Mouse (Mus musculus): ENCODE results near the gene Tshz2. TPM values are rescaled to one million over a fixed set of nuclear protein-coding genes. Genes with fewer than 3 reads are reported as not detected.

Gene Tshz2
- total RNA-seq, 2 experiments from 2014 or later, result 26.7 to 41.8 TPM

DNA sequence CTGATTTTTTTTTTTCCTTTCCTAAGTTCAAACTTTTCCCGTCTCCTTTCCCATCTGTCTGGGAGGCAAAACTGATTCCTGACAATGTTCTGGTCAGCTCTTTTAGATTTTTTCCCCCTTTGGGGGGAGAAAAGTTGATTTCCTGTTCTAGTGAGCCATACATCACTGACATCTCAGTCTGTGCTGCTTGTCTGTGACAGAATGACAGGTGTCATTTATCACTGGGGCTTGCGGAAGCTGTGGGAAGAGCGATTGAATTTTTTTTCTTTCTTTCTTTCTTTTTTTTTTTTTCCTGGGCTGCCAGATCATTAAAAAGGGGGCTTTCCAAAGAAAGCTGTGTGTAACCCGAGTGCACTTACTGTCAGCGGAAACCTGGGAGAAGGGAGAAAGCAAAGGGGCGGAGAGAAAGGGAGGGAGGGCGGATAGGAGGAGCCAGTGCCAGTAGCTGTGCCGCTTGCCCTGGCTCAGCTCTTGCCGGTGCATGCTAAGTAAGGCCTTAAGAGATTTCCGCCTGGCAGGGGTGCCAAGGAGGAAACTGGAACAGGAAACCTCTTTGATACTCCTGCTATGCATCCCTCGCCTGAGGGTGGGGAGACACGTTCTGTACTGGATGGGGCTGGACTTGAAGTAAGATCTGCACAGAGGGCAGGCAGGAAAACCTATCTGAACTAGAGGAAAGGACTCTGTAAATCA is 157.8 kb downstream of the Tshz2 start:
- peak in 1 of 2 experiments; percentile 29 for DNase-seq (ENCODE audit: extremely low spot score in 1 of 2, low spot score in 1 of 2)

DNA sequence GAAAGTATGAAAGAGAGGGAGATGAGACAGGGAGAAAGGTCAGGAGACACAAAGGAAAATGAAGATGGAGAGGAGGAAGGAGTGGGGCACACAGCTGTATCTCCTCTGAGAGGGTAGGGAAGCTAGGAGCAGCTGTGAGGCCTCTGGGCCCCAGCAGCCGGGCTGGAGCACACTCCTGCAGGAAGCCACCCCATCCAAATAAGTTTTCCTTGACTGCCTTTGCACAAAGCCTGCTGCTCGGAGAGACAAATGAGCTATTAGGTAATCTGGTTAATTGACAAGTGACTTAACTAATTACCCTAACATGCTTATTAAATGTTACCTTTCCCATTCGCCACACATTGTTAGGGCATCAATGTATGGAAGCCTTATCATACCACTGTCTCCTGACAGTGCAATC is 159.9 kb downstream of the Tshz2 start:
- DNase-seq (ENCODE audit: extremely low spot score in 1 of 2, low spot score in 1 of 2), result no peak

DNA sequence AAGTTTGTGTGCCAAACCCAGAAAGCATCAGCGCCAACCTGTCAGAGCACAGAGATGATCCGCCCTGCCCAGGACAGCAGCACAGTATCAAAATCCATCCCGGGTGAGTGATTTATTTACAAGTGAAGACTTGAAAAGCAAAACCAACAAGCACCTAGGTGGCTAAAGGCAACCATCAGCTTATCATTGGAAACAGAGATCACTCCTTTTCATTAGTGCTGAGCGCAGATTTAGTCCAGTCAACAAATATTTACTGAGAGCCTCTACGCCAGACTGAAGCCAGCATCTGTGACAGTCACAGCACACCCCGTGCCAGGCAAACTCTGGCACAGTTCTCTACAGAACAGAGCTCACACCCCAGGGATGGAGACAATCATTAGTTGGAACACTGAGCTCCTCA is 169.4 kb downstream of the Tshz2 start:
- no peak for DNase-seq (ENCODE audit: extremely low spot score in 1 of 2, low spot score in 1 of 2)

DNA sequence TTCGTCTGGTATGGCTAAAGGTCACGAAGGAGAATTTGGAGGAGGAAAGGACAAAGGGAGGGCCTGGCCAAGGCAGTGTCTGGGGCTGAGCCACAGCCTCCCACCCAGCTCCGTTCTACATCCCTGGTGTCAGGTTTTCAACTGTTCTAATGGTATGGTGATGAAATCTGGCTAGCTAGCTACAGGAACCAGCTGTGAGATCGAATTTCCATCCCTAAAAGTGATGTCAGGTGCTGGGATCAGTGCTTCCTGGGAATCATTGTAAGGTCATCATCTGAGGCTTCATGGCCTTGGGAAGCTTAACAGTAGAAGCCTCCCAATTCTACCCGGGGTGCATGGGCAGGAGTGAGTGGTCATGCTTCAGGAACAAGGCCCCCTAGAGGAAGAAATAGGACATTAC is 171.6 kb downstream of the Tshz2 start:
- DNase-seq (ENCODE audit: extremely low spot score in 1 of 2, low spot score in 1 of 2), result no peak

DNA sequence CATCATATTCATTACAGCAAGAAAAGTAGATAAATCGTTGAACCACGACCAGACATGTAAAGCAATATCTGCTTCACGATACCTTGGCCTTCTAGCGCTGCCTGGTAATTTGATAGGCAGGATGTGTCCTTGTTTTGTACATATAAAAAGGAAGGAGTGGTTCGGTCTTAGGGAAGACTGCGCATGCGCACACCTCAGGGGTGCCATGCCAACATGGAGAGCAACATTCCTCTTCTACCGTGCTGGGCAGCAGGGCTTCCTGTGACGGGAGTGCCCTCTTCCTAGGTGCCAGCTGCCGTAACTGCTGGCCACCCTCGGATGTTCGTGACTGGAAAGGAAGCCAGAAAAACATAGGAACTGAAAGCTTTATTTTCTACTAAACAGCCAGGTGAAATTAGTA is 172.7 kb downstream of the Tshz2 start:
- no peak for DNase-seq (ENCODE audit: extremely low spot score in 1 of 2, low spot score in 1 of 2)

DNA sequence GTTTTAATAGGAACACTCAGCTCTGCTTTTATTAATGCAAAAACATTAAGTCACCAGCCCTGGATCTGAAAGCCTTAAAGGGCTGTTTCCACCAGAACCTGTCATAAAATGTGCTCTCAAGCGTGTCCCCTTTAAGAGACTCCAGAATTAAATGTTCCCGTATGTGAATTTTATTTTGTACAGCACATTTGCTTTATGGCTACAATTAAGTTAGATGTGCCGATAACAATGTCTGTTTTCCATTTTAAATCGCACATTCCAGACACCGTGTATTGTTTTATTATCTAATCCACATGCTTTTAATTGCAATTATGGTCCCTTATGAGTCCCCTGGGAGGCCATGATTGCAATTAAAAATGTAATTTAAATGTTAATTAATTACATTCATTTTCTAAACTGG is 178.8 kb downstream of the Tshz2 start:
- no peak for DNase-seq (ENCODE audit: extremely low spot score in 1 of 2, low spot score in 1 of 2)

DNA sequence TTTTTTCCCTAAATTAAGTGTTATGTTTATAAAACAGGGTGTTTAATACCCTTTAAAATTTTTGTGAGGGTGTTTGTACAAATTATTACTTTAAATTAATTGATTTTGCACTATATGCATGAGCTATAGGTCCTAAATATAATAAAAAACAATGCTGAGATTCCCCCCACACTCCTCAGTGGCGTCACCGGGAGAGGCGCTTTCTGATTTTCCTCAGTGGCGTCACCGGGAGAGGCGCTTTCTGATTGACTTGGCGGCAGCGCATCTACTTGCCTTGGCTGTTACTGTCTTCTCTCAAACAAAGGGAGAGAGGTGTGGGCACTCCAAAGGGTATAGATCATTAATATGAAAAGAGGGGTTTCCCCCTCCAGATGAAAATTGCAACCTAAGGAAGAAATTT is 179.2 kb downstream of the Tshz2 start:
- no peak for DNase-seq (ENCODE audit: extremely low spot score in 1 of 2, low spot score in 1 of 2)

DNA sequence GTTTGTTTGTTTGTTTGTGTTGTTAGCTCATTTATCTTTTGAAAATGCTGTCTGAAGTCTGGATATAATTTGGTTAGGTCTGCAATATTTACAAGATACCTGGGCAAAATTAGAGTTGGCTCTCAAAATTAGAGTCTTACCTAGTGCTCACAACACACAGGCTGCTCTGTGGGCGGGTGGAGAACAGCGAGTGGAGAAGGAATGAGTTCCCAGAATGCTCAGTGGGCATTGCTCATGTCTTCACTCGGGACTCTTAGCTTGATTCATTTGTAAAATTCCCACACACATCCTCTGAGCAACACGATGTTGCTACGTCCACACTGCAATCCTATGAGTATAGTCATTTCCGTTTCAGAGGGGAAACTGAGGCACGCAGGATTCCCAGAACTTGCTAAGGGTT is 180.1 kb downstream of the Tshz2 start:
- no peak for DNase-seq (ENCODE audit: extremely low spot score in 1 of 2, low spot score in 1 of 2)

DNA sequence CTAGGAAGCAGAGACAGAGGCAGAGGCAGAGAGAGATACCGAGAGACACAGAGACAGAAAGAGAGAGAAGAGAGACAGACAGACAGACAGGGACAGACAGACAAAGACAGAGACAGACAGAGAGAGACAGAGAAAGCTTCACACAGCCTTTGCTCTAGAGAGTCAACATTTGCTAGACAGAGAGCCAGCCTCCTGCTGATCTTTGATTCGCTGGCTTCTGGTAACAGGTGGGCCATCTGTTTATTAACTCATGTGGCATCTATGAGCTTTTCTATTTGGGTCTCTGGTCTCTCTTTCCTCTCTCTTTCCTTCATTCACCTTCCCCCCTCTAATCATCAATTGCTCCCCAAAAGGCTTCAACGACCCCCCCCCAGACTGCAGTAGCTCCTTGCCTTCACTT is 181.5 kb downstream of the Tshz2 start:
- no peak for DNase-seq (ENCODE audit: extremely low spot score in 1 of 2, low spot score in 1 of 2)

DNA sequence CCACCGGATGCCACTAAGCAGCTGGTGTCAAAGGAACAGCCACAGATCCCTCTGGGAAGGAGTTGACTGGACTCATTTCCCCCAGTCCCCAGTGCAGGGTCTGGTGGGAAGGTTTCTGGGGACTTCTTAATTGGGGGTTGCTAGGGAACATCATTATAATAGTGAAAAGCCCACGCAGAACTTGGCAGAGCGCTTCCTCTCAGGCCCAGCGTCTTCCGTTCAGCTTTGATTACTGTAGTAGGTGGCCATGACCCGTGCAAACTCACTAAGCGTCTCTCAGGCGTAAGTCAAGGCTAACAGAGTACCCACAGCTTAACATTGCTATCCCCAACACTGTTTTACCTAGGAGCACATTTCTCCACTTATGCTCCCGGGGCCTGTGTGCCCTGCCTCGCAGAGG is 181.9 kb downstream of the Tshz2 start:
- no peak for DNase-seq (ENCODE audit: extremely low spot score in 1 of 2, low spot score in 1 of 2)

DNA sequence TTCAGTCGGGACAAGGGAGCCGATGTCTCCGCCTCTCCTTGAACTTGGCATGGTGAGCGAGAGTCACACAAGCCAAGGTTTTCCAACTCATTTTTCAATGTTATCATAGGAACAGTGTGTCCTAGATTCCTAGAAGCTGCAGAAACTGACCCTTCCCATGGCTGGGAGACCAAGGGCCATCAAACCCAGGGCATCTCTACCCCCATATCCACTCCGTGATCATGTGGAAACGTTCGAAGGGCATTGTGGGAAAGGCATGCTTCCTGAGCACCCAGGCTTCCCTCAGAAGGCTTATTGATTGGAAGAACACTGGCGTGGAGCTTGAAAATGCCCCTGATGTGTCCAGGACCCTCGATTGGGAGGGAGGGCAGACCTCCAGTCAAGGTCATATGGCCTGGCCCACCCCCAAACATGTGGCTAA is 188.2 kb downstream of the Tshz2 start:
- DNase-seq (ENCODE audit: extremely low spot score in 1 of 2, low spot score in 1 of 2), result no peak

DNA sequence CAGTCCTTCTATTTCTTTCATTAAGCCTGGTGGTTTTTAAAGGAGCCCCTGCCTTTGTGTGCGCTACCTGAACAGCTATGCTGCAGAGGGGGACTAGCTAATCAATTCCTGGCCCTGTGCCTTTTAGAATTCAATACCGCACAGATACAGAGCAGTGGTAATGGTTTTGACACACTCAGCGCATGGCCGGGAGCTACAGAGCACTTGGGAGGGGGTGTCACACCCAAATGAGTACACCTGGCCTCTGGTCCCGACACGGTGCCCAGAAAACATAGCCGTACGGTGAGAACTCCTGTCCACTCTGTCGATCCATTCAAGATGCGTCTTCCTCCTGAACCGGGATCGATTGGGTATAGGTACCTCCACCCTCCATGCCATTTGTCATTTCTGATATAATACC is 193.1 kb downstream of the Tshz2 start:
- DNase-seq (ENCODE audit: extremely low spot score in 1 of 2, low spot score in 1 of 2), result no peak

DNA sequence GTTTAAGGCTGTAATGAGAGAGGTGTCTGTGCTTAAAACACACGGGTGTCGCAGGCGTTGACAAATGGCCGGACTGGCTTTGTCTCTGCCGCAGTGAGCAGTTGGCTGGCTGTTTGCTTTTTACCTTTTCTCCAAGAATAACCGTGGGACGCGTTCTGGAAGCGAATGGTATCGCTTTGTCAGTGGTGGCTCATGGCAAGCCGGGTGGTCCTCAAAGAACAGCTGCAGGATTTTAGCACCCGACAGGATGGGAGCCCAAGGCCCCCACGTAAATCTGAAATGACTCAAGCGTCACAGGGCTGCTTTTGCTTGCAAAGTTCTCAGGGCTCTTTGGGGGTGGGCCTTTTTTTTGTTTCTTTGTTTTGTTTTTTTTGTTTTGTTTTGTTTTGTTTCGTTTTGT is 193.5 kb downstream of the Tshz2 start:
- DNase-seq (ENCODE audit: extremely low spot score in 1 of 2, low spot score in 1 of 2), result no peak

DNA sequence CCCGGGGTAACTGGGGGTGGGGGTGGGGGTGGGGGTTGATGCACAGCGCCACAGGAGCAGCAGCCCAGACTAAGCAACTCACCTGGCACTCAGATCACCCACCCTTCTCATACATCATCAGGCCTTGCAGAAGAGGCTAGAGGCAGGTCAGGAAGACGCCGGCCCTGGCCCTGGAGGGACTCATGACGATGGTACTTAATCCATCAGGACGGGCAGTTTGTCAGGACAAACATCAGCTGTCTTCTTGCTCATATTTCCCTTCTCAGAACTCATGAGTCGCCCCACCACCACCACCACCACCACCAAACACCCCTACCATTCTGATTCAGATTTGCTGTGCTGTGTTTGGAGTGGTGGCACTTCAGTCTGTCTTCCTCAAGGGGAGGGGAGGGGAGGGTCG is 194.0 kb downstream of the Tshz2 start:
- DNase-seq (ENCODE audit: extremely low spot score in 1 of 2, low spot score in 1 of 2), result no peak

DNA sequence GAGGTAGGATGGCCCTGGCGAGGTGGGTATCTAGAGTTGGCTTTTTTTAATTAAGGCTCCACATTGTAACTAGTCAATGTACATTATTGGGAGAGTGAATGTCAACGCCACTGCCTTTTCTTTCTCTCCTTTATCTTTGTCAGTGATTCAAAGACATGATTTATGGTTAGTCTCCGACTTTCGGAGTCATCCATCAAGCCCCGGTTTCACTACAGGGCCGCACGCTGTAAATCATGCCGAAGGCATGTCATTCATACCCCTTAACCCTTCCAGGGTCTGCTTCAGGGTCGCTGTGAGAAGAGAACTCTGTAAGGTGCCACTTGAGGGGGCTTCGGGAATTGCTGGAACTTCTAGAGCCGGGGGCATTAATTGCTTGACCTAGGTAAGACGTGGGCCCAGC is 199.4 kb downstream of the Tshz2 start:
- DNase-seq (ENCODE audit: extremely low spot score in 1 of 2, low spot score in 1 of 2), result no peak

DNA sequence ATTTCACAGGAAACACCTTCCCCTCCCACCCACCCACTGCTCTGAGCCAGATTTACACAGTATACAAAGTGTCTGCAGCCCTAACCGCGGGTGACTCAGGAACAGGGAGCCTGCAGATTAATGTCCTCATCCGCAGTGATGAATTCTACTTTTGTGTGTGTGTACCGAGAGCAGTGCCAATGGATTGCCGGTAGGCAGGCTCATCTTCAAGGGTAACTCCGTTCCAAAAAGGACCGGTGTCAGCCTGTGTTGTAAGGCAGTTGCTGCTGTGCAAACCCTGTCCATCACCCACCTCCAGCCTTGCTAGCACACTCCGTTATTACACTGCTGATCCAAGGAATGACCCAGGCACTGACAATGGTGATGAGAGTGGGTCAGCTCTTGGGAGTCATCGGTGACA is 200.8 kb downstream of the Tshz2 start:
- DNase-seq (ENCODE audit: extremely low spot score in 1 of 2, low spot score in 1 of 2), result no peak

DNA sequence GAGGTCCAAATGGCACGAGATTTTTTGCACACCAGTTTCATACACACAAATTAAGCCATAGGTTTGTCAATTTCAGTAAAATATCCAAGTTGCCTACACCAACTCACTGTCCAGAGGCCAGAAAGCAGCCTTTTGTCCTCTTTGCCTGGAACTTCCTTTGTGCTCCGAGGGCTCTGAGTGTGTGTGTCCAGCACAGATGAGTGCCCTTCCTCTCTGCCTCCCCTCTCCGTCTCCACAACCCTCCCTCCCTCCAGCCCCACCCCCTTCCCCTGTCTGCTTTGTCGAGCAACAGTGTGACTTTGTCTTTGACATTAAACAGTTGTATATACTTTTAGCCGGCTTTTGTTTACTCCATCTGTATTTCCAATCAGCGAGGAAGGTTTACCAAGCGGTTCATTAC is 201.8 kb downstream of the Tshz2 start:
- DNase-seq (ENCODE audit: extremely low spot score in 1 of 2, low spot score in 1 of 2), result no peak

DNA sequence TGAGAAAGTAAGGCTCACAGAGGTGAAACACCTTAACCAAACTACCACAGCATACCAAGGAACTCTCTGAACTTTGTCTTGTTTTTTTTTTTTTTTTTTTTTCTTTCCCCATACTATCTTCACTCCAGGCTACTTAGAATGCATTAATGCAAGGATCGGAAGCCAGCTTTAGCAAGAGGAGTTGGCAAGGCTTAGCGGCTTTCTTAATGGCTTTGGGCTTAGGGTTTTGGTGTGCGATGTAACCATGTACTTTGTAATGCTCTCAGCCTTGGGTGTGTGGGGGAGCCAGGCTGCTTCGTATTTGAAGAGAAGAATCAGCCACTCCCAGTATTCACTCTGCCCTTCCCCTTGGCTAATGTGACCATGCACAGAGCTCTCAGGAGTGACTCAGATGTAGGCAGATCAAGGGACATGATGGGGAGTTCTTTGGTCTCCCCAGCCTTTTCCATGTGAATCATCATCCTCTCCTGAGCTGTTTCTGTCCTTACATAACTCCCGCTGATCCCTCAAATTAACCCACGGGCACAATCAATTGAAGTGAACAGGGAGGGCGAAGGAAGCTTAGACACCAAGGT is 204.3 kb downstream of the Tshz2 start:
- DNase-seq (ENCODE audit: extremely low spot score in 1 of 2, low spot score in 1 of 2), result no peak

DNA sequence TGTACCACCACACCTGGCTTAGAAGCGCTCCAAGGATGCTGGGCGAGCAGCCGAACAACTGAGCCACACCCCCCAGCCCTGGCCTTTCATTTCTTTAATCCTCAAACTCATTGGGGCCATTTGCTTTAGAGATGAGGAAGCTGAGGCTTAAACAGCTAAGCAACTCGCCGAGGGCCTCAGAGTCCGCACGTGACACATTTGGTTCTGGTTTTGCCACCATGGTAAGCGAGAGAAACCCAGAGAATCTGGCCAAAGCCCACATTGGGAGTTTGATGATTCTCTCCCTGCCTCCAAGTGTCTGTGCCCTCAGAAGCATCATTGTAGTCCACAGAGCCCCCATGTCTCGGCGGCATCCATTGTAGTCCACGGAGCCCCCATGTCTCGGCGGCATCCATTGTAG is 205.7 kb downstream of the Tshz2 start:
- DNase-seq (ENCODE audit: extremely low spot score in 1 of 2, low spot score in 1 of 2), result no peak

DNA sequence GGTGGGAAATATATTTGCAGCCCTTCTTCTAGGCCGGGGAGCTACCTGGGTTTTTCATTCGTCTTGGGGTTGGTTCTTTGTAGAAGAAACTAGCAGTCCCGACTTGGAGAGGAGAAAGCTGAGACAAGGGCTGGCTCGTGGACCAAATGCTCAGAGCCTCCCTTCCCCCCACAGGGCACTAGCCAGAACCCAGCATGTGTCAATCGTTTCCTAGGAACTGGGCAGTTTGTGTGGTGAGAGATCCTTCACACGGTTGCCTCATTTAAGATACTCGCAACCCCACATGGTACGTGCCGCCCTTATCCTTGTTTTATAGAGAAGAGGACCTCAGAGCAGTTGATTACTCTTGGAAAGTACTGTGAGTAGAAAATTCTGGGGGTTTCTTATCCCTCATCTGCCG is 208.6 kb downstream of the Tshz2 start:
- no peak for DNase-seq (ENCODE audit: extremely low spot score in 1 of 2, low spot score in 1 of 2)

DNA sequence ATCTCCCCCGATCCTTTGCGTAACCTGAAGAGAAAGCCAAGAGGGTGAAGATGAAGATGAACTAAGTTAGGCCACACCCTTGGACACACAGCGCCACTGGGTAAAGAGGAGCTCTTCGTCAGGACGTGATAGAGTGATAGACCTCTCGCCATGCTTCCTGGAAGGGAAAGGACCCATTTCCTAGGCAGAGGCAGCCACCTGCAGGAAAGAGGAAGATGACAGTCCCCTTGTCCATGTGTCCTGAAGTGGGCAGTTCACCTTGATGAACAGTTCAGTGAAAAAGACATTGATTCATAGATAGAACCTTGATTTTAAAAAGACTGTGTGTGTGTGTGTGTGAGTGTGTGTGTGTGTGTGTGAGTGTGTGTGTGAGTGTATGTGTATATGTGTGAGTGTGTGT is 209.7 kb downstream of the Tshz2 start:
- DNase-seq (ENCODE audit: extremely low spot score in 1 of 2, low spot score in 1 of 2), result no peak

DNA sequence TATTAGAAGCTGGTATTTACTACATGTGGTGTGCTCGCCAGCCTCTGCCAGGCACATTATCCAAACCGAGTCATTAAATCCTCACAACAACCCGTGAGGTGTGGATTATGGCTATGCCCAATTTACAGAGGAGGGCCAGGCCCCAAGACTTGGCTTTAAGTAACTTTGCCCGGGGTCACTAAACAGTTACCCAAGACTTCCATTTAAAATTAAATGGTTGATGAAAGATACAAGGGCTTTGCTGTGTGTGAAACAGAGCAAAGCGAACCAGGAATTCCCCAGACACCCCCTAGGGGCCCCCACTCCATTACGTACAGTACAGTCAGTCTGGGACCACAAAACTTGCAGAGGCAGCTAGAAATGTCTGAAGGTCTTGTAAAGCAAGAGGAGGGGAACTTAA is 210.7 kb downstream of the Tshz2 start:
- DNase-seq (ENCODE audit: extremely low spot score in 1 of 2, low spot score in 1 of 2), result no peak

DNA sequence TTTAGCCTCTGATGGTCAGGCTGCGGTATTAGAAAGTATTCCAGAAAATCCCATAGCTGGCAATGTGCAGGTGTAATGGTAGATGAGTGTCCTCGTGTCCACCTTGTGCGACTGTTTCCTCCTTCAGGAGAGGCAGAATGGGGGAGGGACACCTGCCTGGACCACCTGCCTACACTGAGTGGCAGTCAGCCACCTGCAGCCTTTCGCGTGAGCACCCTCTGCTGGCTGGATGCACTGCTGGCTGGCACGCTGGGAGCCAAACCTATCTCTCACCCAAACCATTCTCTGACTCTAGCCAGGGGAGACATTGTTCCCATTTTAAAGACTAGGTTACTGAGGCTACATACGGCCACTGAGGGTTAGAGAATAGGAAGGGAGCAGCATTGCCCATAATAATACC is 216.3 kb downstream of the Tshz2 start:
- DNase-seq (ENCODE audit: extremely low spot score in 1 of 2, low spot score in 1 of 2), result peak in 1 of 2 experiments; percentile 65
